Mouse (Mus musculus): ENCODE measurements at regions not wholly inside any gene's neighbourhood (a gene's known extent, or its start where the extent isn't known, plus 50 kb on each side); places are given as distances from the start of the nearest gene placed in this dataset.
A peak's percentile ranks its signal among the peaks of the same experiment; 100 is the strongest.

- H3K9me3 ChIP-seq (replicated peaks) = no peaks in the 10 kb centered on the region
- no peaks in the 10 kb centered on the region for H3K4me1 ChIP-seq
- no peaks in the 10 kb centered on the region for H3K36me3 ChIP-seq
- H3K9ac ChIP-seq (replicated peaks) = no peak overlapping the region
- 58% methylated on average over 2 of the region's 2 CpGs for WGBS
- ATAC-seq (ENCODE audit: low FRiP score) = no peak
- H3K27ac ChIP-seq (replicated peaks) = no peak overlapping the region
- no peak overlapping the region for H3K4me2 ChIP-seq
- no peak overlapping the region for H3K4me3 ChIP-seq (replicated peaks)
- no peaks in the 10 kb centered on the region for H3K27me3 ChIP-seq (replicated peaks)
Observed at GRCm38 (mm10) chr1:18849038-18849437, 253.8 kb upstream of the Tfap2d start.

DNA sequence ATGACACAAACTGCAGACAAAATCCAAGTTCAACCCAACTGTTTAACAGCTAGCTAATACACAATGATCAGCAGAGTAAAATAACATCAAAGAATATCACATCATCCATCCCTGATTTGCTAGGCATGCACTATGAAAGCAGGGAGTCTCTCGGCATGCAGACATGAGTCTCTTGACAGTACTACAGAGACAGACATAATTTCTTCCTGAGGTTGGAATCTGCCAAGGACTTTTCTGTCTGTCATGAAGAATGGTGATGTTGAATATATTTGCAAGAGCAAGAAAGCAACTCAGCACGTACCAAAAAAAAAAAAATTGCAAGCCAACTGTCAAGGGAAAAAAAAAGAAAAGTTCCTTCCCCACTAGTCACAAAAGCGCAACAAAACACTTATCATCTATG is 245.4 kb upstream of the Tfap2d start:
- no peaks in the 10 kb centered on the region for H3K27me3 ChIP-seq (replicated peaks)
- no peak for ATAC-seq (ENCODE audit: low FRiP score)
- no peak overlapping the region for H3K4me2 ChIP-seq
- H3K9ac ChIP-seq (replicated peaks) = no peak overlapping the region
- WGBS = 79% methylated on average over 3 of the region's 3 CpGs
- H3K4me3 ChIP-seq (replicated peaks) = no peak overlapping the region
- H3K4me1 ChIP-seq = no peaks in the 10 kb centered on the region
- no peaks in the 10 kb centered on the region for H3K9me3 ChIP-seq (replicated peaks)
- H3K36me3 ChIP-seq = no peaks in the 10 kb centered on the region
- H3K27ac ChIP-seq (replicated peaks) = no peak overlapping the region

GRCm38 (mm10) chr1:18903266-18903665 is 199.6 kb upstream of the Tfap2d start:
- Histone ChIP-seq H3K27me3 (replicated peaks) (no peaks in the 10 kb centered on the region), H3K36me3 (no peaks in the 10 kb centered on the region), H3K9me3 (replicated peaks) (no peaks in the 10 kb centered on the region), H3K4me1 (no peaks in the 10 kb centered on the region), H3K4me2 (no peak overlapping the region), H3K27ac (replicated peaks) (no peak overlapping the region), H3K4me3 (replicated peaks) (no peak overlapping the region), H3K9ac (replicated peaks) (no peak overlapping the region)
- 97% methylated on average over 1 of the region's 1 CpGs for WGBS
- ATAC-seq (ENCODE audit: low FRiP score) = no peak

DNA sequence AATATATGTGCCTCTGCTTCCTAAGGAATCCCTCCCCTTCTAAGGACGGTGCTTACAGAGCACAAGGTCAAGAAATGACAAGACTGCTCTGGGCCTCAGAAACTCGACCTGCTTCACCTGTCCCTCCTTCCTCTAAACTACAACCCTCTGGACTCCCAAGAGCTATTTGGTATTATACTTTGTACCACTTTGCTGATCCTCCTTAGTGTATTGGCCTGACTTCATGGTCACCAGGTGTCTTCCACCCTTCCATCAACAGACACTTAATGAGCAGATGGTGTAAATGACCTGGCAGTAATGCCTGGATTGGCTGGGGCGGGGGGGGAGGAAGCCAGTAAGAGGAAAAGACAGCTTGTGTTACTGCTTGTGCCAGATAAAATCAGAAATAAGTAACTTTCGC is 199.1 kb upstream of the Tfap2d start:
- no peak overlapping the region for H3K27ac ChIP-seq (replicated peaks)
- no peaks in the 10 kb centered on the region for H3K27me3 ChIP-seq (replicated peaks)
- 78% methylated on average over 4 of the region's 4 CpGs for WGBS
- no peak overlapping the region for H3K9ac ChIP-seq (replicated peaks)
- no peak overlapping the region for H3K4me3 ChIP-seq (replicated peaks)
- no peaks in the 10 kb centered on the region for H3K4me1 ChIP-seq
- H3K9me3 ChIP-seq (replicated peaks) = no peaks in the 10 kb centered on the region
- no peaks in the 10 kb centered on the region for H3K36me3 ChIP-seq
- no peak for ATAC-seq (ENCODE audit: low FRiP score)
- no peak overlapping the region for H3K4me2 ChIP-seq

GRCm38 (mm10) chr1:18911578-18911977 is 191.2 kb upstream of the Tfap2d start:
- Histone ChIP-seq H3K9me3 (replicated peaks) (no peaks in the 10 kb centered on the region), H3K36me3 (no peaks in the 10 kb centered on the region), H3K4me2 (no peak overlapping the region), H3K27me3 (replicated peaks) (no peaks in the 10 kb centered on the region), H3K4me1 (no peaks in the 10 kb centered on the region), H3K4me3 (replicated peaks) (no peak overlapping the region), H3K9ac (replicated peaks) (no peak overlapping the region), H3K27ac (replicated peaks) (no peak overlapping the region)
- ATAC-seq (ENCODE audit: low FRiP score) = no peak
- 49% methylated on average over 4 of the region's 4 CpGs for WGBS

GRCm38 (mm10) chr1:18956276-18956675 is 146.5 kb upstream of the Tfap2d start:
- no peaks in the 10 kb centered on the region for H3K9me3 ChIP-seq (replicated peaks)
- no peaks in the 10 kb centered on the region for H3K4me1 ChIP-seq
- no peak overlapping the region for H3K9ac ChIP-seq (replicated peaks)
- H3K27ac ChIP-seq (replicated peaks) = no peak overlapping the region
- peak; percentile 38; the same call in 1 of the 2 replicates for ATAC-seq (ENCODE audit: low FRiP score)
- WGBS = 65% methylated on average over 1 of the region's 1 CpGs
- no peak overlapping the region for H3K4me3 ChIP-seq (replicated peaks)
- H3K36me3 ChIP-seq = no peaks in the 10 kb centered on the region
- H3K27me3 ChIP-seq (replicated peaks) = no peaks in the 10 kb centered on the region
- H3K4me2 ChIP-seq = no peak overlapping the region

GRCm38 (mm10) chr1:18956975-18957374 is 145.8 kb upstream of the Tfap2d start:
- ATAC-seq (ENCODE audit: low FRiP score) = no peak; the same call in 1 of the 2 replicates

GRCm38 (mm10) chr1:18961464-18961863 is 141.4 kb upstream of the Tfap2d start:
- Histone ChIP-seq H3K27ac (replicated peaks) (no peak overlapping the region), H3K9ac (replicated peaks) (no peak overlapping the region), H3K27me3 (replicated peaks) (no peaks in the 10 kb centered on the region), H3K4me3 (replicated peaks) (no peak overlapping the region), H3K4me2 (no peak overlapping the region), H3K36me3 (no peaks in the 10 kb centered on the region), H3K9me3 (replicated peaks) (no peaks in the 10 kb centered on the region), H3K4me1 (no peaks in the 10 kb centered on the region)
- 65% methylated on average over 9 of the region's 9 CpGs for WGBS
- ATAC-seq (ENCODE audit: low FRiP score) = no peak

More at GRCm38 (mm10) chr1:18956975-18957374, 145.8 kb upstream of the Tfap2d start:
- Histone ChIP-seq H3K27ac (replicated peaks) (no peak overlapping the region), H3K9ac (replicated peaks) (no peak overlapping the region), H3K4me3 (replicated peaks) (no peak overlapping the region), H3K36me3 (no peaks in the 10 kb centered on the region), H3K9me3 (replicated peaks) (no peaks in the 10 kb centered on the region), H3K4me1 (no peaks in the 10 kb centered on the region), H3K4me2 (no peak overlapping the region), H3K27me3 (replicated peaks) (no peaks in the 10 kb centered on the region)
- WGBS = 67% methylated on average over 6 of the region's 6 CpGs

DNA sequence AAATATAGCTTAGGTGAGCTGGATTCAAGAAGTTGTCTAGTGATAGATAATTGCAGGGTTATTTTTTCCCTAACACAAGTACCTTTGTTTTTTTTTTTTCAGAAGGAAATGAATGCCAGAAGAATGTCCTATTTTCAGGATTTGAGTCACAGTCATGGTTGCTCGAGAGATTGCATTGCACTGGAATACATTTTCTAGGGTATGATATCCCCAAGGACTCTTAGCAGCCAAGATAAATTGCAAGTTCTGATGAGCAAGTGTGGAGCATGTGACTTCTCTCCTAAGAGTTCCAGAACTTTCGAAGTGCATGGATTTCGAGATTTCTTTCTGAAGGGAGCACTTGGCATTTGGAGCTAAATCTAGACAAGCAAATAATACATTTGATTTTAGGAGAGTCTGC is 140.9 kb upstream of the Tfap2d start:
- H3K9me3 ChIP-seq (replicated peaks) = no peaks in the 10 kb centered on the region
- 85% methylated on average over 3 of the region's 3 CpGs for WGBS
- H3K27ac ChIP-seq (replicated peaks) = no peak overlapping the region
- no peak overlapping the region for H3K9ac ChIP-seq (replicated peaks)
- H3K4me3 ChIP-seq (replicated peaks) = no peak overlapping the region
- ATAC-seq (ENCODE audit: low FRiP score) = no peak
- H3K4me2 ChIP-seq = no peak overlapping the region
- H3K27me3 ChIP-seq (replicated peaks) = no peaks in the 10 kb centered on the region
- no peaks in the 10 kb centered on the region for H3K4me1 ChIP-seq
- no peaks in the 10 kb centered on the region for H3K36me3 ChIP-seq

DNA sequence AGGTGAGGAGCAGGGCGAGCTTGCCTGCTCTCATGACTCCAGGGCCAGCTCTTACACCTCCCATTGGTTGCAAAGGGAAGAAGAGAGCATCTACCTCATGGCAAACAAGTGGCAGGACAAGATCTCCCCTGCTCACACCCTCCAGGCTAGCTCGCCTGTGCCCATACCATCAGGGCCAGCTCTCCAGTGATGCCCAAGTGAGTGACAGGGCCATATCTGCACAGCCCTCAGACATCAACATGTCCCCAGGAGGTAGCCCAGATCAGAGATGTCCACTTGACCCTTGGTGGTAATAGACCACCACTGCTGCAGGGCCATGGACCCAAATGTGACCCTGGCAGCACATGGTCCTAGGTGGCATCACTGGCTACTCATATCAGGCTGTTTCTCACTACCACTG is 133.9 kb upstream of the Tfap2d start:
- H3K27ac ChIP-seq (replicated peaks) = no peak overlapping the region
- ATAC-seq (ENCODE audit: low FRiP score) = no peak
- no peak overlapping the region for H3K4me3 ChIP-seq (replicated peaks)
- 77% methylated on average over 2 of the region's 2 CpGs for WGBS
- H3K4me2 ChIP-seq = no peak overlapping the region
- no peaks in the 10 kb centered on the region for H3K36me3 ChIP-seq
- no peak overlapping the region for H3K9ac ChIP-seq (replicated peaks)
- no peaks in the 10 kb centered on the region for H3K4me1 ChIP-seq
- no peaks in the 10 kb centered on the region for H3K9me3 ChIP-seq (replicated peaks)
- no peaks in the 10 kb centered on the region for H3K27me3 ChIP-seq (replicated peaks)

- H3K27me3 ChIP-seq (replicated peaks) = no peaks in the 10 kb centered on the region
- H3K27ac ChIP-seq (replicated peaks) = no peak overlapping the region
- no peak overlapping the region for H3K4me2 ChIP-seq
- no peaks in the 10 kb centered on the region for H3K4me1 ChIP-seq
- no peaks in the 10 kb centered on the region for H3K9me3 ChIP-seq (replicated peaks)
- no peak overlapping the region for H3K9ac ChIP-seq (replicated peaks)
- no peak for ATAC-seq (ENCODE audit: low FRiP score)
- H3K36me3 ChIP-seq = no peaks in the 10 kb centered on the region
- H3K4me3 ChIP-seq (replicated peaks) = no peak overlapping the region
Observed at GRCm38 (mm10) chr1:18970173-18970572, 132.6 kb upstream of the Tfap2d start.

DNA sequence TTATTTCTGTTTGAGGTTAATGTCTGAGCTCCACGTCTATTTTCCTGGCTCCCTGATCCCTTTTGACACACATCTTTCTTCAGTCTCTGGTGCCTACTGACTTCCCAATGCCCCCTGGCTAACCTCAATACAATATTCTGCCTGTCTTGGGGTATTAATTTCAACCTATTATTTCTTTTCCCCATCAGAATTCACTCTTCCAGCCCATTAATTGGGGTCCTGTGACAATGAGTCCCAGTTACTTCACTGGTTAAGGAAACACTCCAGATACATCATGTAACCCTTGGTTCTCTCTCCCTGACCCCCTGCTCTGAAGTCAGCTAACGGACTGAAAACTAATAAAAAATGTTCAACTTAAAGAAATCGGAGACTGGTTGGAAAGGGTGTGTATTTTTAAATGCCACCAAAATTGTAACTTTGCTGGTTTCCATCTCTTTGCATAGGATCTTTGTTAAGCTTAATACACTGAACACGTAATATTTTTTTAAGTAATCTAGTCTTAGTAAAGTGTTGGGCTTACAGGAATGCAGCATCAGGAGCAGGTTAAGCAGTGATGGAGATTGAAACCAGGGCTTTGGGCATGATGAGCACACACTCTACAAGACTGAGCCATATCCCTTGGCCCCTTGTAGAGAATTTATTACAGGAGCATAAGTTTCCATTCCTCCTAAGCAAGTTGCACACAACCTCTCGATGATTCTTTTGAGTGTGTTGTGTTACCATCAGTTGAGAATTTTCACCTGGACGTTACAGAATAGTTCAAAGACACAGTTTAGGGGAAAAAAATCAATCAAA is 128.8 kb upstream of the Tfap2d start:
- no peak for ATAC-seq (ENCODE audit: low FRiP score)
- no peak overlapping the region for H3K27ac ChIP-seq (replicated peaks)
- no peak overlapping the region for H3K9ac ChIP-seq (replicated peaks)
- whole genome bisulfite sequencing = 77% methylated on average over 6 of the region's 6 CpGs
- no peak overlapping the region for H3K4me3 ChIP-seq (replicated peaks)
- H3K4me1 ChIP-seq = no peaks in the 10 kb centered on the region
- no peak overlapping the region for H3K4me2 ChIP-seq
- H3K27me3 ChIP-seq (replicated peaks) = no peaks in the 10 kb centered on the region
- H3K9me3 ChIP-seq (replicated peaks) = no peaks in the 10 kb centered on the region
- no peaks in the 10 kb centered on the region for H3K36me3 ChIP-seq

All from neural tube, embryonic 15.5 days (tissue).